8 mouse cellular contexts compared by ENCODE assay signal in the genomic region with DNA sequence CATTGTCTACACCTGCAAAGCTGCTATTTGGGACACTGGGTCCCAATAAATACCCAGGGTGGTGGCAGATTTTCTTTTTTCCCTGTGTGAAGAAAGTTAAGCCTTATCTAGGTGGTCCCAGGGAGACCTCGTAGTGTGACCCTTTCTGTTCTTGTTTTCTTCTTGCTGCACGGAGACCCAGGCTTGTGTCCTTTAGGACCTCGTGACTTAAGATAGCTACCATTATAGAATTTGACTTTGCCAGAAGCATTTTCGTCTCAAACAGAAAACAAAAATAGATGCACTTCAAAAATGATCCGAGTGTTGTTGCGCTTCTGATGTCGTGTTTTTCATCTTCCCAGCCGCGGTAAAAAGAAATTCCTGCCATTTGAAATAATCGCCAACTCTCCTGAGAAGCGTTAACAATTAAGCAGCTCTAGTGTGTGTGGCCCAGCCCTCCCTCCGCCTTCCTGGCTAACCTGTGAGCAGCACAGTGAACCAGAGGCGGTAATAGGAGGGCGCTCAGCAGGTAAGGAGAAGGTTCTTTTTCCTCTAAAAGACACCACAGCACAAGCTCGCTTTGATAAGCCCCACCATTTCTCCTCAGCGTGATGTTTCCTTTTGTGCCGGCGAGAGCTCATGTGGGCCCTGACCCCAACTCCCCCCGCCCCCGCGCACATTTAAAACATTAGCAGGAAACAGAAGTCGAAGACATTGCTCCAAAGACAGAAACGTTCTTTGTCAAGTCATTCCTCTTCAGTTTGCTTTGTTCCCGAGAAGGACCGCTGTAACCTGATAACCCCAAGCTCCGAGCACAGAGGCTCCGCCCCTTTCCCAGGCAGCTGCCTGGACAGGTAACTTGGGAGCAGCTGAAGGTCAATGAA.
DNase-seq lines count a peak whose midpoint lies in the region; ATAC-seq lines count a peak whose summit lies in the region.

No protein-coding gene starts in this region.

- H3K36me3 ChIP-seq in hindbrain, embryonic 13.5 days, result no peaks in the 10 kb centered on the region
- H3K36me3 ChIP-seq in limb, embryonic 13.5 days, result no peaks in the 10 kb centered on the region
- no peaks in the 10 kb centered on the region for H3K36me3 ChIP-seq in midbrain, embryonic 12.5 days

- peak; percentile 33 for DNase-seq in Muller cell, postnatal 12 days (ENCODE audit: inconsistent ontology term)
- peak; percentile 21 to 46 for DNase-seq in cerebellum, postnatal 25 days
- DNase-seq in urinary bladder, adult 2 months (ENCODE audit: low spot score), result peak; percentile 29
- DNase-seq in adrenal gland, postnatal 4 days (ENCODE audit: low spot score in 2 of 2), result no peak
- DNase-seq in adrenal gland, postnatal 10 days, result no peak

- 3% methylated on average over 27 of the region's 27 CpGs for WGBS in hindbrain, embryonic 13.5 days
- WGBS in limb, embryonic 13.5 days, result 2% methylated on average over 27 of the region's 27 CpGs
- 3% methylated on average over 27 of the region's 27 CpGs for WGBS in midbrain, embryonic 12.5 days

- H3K4me1 ChIP-seq in hindbrain, embryonic 13.5 days (replicated peaks), result peaks cover 14% of the 10 kb centered on the region
- H3K4me1 ChIP-seq in limb, embryonic 13.5 days, result peaks cover 9% of the 10 kb centered on the region
- peaks cover 10% of the 10 kb centered on the region for H3K4me1 ChIP-seq in midbrain, embryonic 12.5 days

- peak overlapping the region; percentile 55 for H3K27ac ChIP-seq in hindbrain, embryonic 13.5 days
- H3K27ac ChIP-seq in limb, embryonic 13.5 days, result no peak overlapping the region
- H3K27ac ChIP-seq in midbrain, embryonic 12.5 days (replicated peaks), result peak overlapping the region; percentile 16; the same call in 1 of the 2 replicates

- H3K9ac ChIP-seq in hindbrain, embryonic 13.5 days, result peak overlapping the region; percentile 75
- peak overlapping the region; percentile 61 for H3K9ac ChIP-seq in limb, embryonic 13.5 days
- peak overlapping the region; percentile 39; the same call in 1 of the 2 replicates for H3K9ac ChIP-seq in midbrain, embryonic 12.5 days (replicated peaks)

- 0 out of 2 replicates have a peak, but pooled peaks have one; percentile 73 for ATAC-seq in hindbrain, embryonic 13.5 days (ENCODE audit: low FRiP score)
- peak; percentile 57; the same call in 1 of the 2 replicates for ATAC-seq in limb, embryonic 13.5 days (ENCODE audit: low FRiP score, low read depth)
- peak; percentile 56; the same call in 1 of the 2 replicates for ATAC-seq in midbrain, embryonic 12.5 days (ENCODE audit: low FRiP score, low read depth)

- peak overlapping the region; percentile 40 for H3K4me3 ChIP-seq in hindbrain, embryonic 13.5 days
- peak overlapping the region; percentile 45 for H3K4me3 ChIP-seq in limb, embryonic 13.5 days
- H3K4me3 ChIP-seq in midbrain, embryonic 12.5 days, result peak overlapping the region; percentile 25

- no peaks in the 10 kb centered on the region for H3K27me3 ChIP-seq in hindbrain, embryonic 13.5 days
- no peaks in the 10 kb centered on the region for H3K27me3 ChIP-seq in limb, embryonic 13.5 days
- no peaks in the 10 kb centered on the region for H3K27me3 ChIP-seq in midbrain, embryonic 12.5 days

- H3K9me3 ChIP-seq in hindbrain, embryonic 13.5 days, result no peaks in the 10 kb centered on the region
- peaks cover 5% of the 10 kb centered on the region; the same call in 1 of the 2 replicates for H3K9me3 ChIP-seq in limb, embryonic 13.5 days
- 0 out of 2 replicates have a peak, but pooled peaks cover 3% of the 10 kb centered on the region for H3K9me3 ChIP-seq in midbrain, embryonic 12.5 days

- H3K4me2 ChIP-seq in hindbrain, embryonic 13.5 days, result peak overlapping the region; percentile 65
- peak overlapping the region; percentile 78 for H3K4me2 ChIP-seq in limb, embryonic 13.5 days (replicated peaks)
- H3K4me2 ChIP-seq in midbrain, embryonic 12.5 days (replicated peaks), result peak overlapping the region; percentile 49

Comparison
In these comparisons a context has a peak if more than half of its experiments do, and no peak if none do; other contexts are left out.
1. DNase-seq: peak in Muller cell, postnatal 12 days (single experiment), cerebellum, postnatal 25 days (2 of 2) and urinary bladder, adult 2 months (single experiment); none in adrenal gland, postnatal 4 days (0 of 2) and adrenal gland, postnatal 10 days (single experiment).
2. Peak in every context shown above with its lines, with median percentiles within 50 percentile points of each other: ATAC-seq, H3K4me2 ChIP-seq, H3K4me3 ChIP-seq and H3K9ac ChIP-seq.